Mouse (Mus musculus) heart, postnatal 10 days (tissue): ENCODE data around the gene Arih2. TPM values are rescaled to one million over a fixed set of nuclear protein-coding genes. Genes with fewer than 3 reads are reported as not detected.
A peak's percentile ranks its signal among the peaks of the same experiment; 100 is the strongest.
"Not testable (repeated sequence)": the region's sequence is repeated elsewhere in the genome, so short reads cannot be mapped to it uniquely, and the experiment has no call there.

Experiments used
- DNase-seq, 2 experiments: peaks; one replicate each; pipeline ENCODE4 v3.0.0; 2021
- intact Hi-C: fragments of 180-260 bp; cut with DNase I; formaldehyde crosslinking; loops from one replicate; pipeline ENCODE4 v1.15.1; 2025
- total RNA-seq, 2 experiments: library from RNA; stranded (reverse); gene quantifications; 2 replicates each; pipeline ENCODE4 v1.2.3; 2021

Gene Arih2
- total RNA-seq, 2 experiments from 2014 or later, result 55.2 to 56.4 TPM

GRCm38 (mm10) chr9:108654566-108655464 is 5.6 kb upstream of the Arih2 start:
- no peak for DNase-seq
- intact Hi-C loops, result no loop called here

DNA sequence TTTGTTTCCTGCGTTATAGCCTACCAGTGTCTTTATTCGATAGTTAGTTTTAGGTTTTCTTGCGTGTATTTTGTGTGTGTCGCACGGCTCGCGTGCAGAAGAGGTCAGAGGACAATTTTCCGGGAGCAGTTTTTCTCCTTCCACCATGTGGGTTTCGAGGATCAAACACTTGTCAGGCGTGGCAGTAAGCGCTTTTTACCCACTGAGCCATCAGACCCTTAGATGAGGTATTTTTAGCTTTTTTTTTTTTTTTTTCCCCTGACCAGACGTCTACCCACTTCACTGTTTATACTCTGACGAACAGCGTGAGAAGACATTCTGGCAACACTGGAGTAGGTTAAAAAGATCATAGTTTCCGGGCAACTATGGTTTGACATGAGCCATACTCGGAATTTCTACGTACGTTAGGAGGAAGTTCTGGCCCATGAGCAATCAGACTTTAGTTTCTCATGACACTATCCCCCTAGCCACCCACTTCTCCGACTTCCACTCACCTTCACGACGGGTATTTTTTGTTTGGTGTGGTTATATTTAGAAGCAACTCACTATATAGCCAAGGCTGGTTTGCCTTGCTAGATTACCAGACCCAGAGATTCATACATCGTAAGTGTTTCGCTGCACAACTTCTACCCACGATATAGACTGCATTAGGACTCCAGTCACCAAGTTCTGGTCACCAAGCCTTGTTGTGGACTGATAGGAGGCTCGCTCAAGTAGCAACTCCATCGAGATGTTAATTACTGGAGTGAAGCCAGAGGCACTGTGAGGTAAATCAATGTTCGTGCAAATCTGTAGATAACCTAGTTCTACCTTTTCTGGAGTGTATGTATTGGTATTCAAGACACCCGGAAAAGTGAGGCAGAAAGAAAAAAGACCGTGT is 615 bp upstream of the Arih2 start:
- intact Hi-C loops, result loop anchor here (5.0 kb wide), 1 partner anchor 72 kb away; the partner anchor contains the start of gene Wdr6
- DNase-seq, result no peak

DNA sequence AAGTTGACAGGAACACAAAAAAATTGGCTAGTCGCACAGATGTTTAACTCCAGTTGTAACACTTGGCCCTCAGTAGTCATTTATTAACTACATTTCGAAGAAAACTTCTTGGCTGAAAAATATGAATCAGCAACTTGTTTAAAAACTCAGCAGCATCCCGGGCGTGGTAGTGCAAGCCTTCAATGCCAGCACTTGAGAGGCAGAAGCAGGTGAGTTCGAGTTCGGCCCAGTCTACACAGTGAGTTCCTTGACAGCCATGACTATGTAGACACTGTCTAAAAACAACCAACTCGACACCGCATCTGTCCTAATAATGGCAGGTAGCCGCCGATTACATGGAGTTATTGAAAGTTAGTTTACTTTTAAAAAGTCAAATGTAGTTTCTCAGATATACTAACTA is 1.0 kb downstream of the Arih2 start:
- DNase-seq, result no peak
- intact Hi-C loops, result loop anchor here (5.0 kb wide), 1 partner anchor 71 kb away; the partner anchor contains the start of gene Wdr6

GRCm38 (mm10) chr9:108639825-108640224 is 9.4 kb downstream of the Arih2 start:
- DNase-seq, result no peak
- intact Hi-C loops, result no loop called here

DNA sequence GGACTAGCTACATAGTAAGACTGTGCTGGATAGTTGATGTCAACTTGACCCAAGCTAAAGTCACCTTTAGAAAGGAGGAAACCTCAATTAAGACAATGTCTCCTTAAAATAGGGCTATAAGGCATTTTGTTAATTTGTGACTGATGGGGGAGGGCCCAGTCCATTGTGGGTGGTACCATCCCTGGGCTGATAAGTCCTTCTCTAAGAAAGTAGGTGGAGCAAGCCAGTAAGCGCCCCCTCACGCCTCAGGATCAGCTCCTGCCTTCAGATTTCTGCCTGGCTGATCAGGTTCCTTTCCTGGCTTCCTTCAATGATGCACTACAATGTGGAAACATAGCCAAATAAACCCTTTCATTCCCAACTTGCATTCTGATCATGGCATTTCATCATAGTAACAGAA is 13.8 kb downstream of the Arih2 start:
- DNase-seq, result no peak
- intact Hi-C loops, result no loop called here

GRCm38 (mm10) chr9:108633846-108634245 is 15.3 kb downstream of the Arih2 start:
- intact Hi-C loops, result no loop called here

DNA sequence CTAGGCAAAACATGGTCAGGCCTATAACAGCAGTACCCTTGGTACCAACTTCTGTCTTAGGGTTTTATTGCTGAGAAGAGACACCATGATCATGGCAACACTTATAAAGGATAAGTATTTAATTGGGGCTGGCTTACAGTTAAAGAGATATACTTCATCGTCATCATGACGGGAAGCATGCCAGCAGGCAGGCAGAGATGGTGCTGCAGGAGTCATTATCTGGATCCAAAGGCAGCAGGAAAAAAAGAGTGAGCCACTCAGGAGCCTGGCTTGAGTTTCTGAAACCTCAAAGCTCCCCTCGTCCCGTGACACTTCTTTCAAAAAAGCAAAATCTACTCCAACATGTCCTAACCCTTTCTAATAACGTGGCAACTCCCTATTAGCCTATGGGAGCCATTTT is 16.8 kb downstream of the Arih2 start:
- intact Hi-C loops, result no loop called here
- no peak for DNase-seq

More at GRCm38 (mm10) chr9:108633846-108634245, 15.3 kb downstream of the Arih2 start:
- no peak for DNase-seq

- intact Hi-C loops, result no loop called here
Observed at GRCm38 (mm10) chr9:108631631-108632256, 17.4 kb downstream of the Arih2 start.

GRCm38 (mm10) chr9:108630683-108631082 is 18.5 kb downstream of the Arih2 start:
- intact Hi-C loops, result no loop called here
- no peak for DNase-seq

More at GRCm38 (mm10) chr9:108631631-108632256, 17.4 kb downstream of the Arih2 start:
- no peak for DNase-seq

DNA sequence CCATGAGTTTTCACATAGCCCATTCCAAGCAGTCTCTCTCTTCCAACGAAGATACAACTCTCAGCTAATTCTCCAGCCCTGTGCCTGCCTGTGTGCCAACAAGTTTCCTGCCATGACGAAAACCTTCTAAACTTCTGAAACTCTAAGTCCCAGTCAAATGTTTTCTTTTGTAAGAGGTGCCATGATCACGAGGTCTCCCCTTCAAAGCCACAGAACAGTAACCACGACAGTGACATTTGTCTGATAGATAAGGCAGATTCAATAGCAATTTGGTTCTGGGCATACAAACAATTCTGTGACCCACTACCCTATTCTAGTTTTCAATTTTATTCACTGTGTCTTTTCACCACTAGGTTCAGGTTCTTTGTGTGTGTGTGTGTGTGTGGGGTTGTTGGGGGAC is 21.0 kb downstream of the Arih2 start:
- intact Hi-C loops, result no loop called here
- no peak for DNase-seq

DNA sequence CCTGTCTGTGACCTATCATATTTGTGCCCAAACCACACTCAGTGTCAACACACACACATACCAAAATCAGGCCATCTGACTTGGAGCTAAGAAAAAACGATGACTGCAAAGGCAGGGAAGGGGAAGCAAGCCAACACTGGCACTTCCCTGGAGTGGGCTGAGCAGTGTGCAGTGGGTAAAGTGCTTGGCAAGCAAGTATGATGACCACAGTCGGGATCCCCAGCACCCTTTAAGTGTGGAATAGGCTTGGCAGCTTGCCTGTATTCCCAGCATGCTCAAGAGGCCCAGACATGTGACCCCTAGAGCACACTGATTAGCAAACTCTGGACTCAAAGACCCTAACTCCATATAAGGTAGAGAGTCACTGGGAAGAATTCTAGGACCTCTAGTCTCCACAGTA is 22.7 kb downstream of the Arih2 start:
- intact Hi-C loops, result no loop called here
- DNase-seq, result peak; percentile 88 to 89

DNA sequence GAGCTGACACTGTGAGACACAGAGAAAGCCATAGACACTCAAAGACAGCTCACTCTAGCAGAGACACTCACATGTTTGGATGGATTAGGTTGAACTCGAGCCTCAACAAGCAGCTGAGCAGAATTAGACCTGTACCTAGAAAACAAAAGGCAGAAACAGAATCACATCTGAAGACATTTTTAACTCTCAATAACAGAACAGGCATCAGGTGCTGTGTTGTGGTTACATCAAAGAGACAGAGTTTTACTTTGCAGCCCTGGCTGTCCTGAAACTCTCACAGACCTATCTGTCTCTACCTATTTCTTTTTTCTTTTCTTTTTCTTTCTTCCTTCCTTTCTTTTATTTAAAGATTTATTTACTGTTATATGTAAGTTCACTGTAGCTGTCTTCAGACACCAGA is 31.9 kb downstream of the Arih2 start:
- intact Hi-C loops, result no loop called here
- no peak for DNase-seq

DNA sequence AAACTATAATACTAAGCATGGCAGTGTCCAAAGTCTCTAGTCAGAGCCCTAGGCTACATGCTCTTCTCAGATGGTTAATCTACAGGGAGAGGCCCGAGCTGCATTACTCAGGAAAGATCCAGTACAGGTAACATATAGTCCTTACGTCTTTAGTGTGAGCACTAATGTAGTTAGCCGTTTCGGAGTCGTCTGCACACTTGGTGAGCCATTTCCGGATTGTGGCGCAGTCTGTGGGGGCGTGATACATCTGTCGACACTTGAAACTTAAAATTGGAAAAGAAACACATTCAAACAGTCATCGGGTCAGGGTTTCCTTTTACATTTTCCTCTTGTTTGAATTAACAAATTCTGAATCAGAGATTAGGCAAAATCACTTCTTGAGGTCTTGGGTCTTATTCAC is 37.7 kb downstream of the Arih2 start:
- intact Hi-C loops, result no loop called here
- DNase-seq, result no peak

- no peak for DNase-seq
- intact Hi-C loops, result no loop called here
Observed at GRCm38 (mm10) chr9:108608889-108609288, 40.3 kb downstream of the Arih2 start.

- intact Hi-C loops, DNase-seq: not testable (repeated sequence)
Observed at GRCm38 (mm10) chr9:108607929-108608328, 41.3 kb downstream of the Arih2 start.

DNA sequence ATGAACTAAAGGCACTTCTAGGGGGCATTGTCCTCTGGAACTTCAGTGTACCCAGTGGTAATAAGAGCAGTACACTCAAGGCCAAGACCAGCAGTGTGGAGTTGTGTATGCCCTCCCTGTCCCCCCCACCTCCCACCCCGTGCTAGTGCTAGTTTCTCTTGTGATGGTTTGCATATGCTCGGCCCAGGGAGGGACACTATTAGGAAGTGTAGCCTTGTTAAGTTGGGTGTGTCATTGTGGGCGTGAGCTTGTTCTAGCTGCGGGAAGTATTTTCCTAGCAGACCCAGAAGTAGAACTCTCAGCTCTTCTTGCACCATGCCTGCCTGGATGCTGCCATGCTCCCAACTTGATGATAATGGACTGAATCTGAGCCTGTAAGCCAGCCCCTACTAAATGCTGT is 47.2 kb downstream of the Arih2 start:
- intact Hi-C loops, result no loop called here
- DNase-seq, result no peak

GRCm38 (mm10) chr9:108600011-108600410 is 49.2 kb downstream of the Arih2 start:
- DNase-seq, result no peak
- intact Hi-C loops, result no loop called here

GRCm38 (mm10) chr9:108599021-108599566 is 50.1 kb downstream of the Arih2 start:
- intact Hi-C loops, result no loop called here
- no peak for DNase-seq

GRCm38 (mm10) chr9:108596998-108597764 is 52.0 kb downstream of the Arih2 start, which contains the start of gene P4htm:
Gene P4htm (minus strand): TSS chr9:108597667.
- DNase-seq, result peak; percentile 76 to 80
- intact Hi-C loops, result no loop called here

- intact Hi-C loops, result no loop called here
- no peak for DNase-seq
Observed at GRCm38 (mm10) chr9:108594354-108594753, 54.8 kb downstream of the Arih2 start.
